Mouse (Mus musculus): ENCODE measurements around the gene Lrrc15.

The Lrrc15 gene

GRCm38 (mm10) chr16:30238791-30239190 is 44.3 kb downstream of the Lrrc15 start:
- no peak for DNase-seq (ENCODE audit: low read depth, low spot score)

- peak; percentile 91 for DNase-seq (ENCODE audit: low read depth, low spot score)
Measured at GRCm38 (mm10) chr16:30236091-30236699, 46.9 kb downstream of the Lrrc15 start.

GRCm38 (mm10) chr16:30235577-30235976 is 47.5 kb downstream of the Lrrc15 start:
- DNase-seq (ENCODE audit: low read depth, low spot score) = peak; percentile 72

- no peak for DNase-seq (ENCODE audit: low read depth, low spot score)
Measured at GRCm38 (mm10) chr16:30234636-30235546, 48.2 kb downstream of the Lrrc15 start.

- DNase-seq (ENCODE audit: low read depth, low spot score) = no peak
Measured at GRCm38 (mm10) chr16:30234077-30234476, 49.0 kb downstream of the Lrrc15 start.

- no peak for DNase-seq (ENCODE audit: low read depth, low spot score)
Measured at GRCm38 (mm10) chr16:30231882-30232604, 51.0 kb downstream of the Lrrc15 start.

GRCm38 (mm10) chr16:30227352-30227751 is 55.7 kb downstream of the Lrrc15 start:
- DNase-seq (ENCODE audit: low read depth, low spot score) = no peak

GRCm38 (mm10) chr16:30221161-30221782 is 61.8 kb downstream of the Lrrc15 start:
- no peak for DNase-seq (ENCODE audit: low read depth, low spot score)

All from 3T3-L1 (cell line).